Mouse (Mus musculus): ENCODE data around the gene Paqr9. TPM values are rescaled to one million over a fixed set of nuclear protein-coding genes. Genes with fewer than 3 reads are reported as not detected.

Gene Paqr9
- polyA plus RNA-seq, 1 experiment, result 58.7 TPM

- TF ChIP-seq CTCF (IDR thresholded peaks at IDR 0.05; ENCODE audit: control insufficient read depth, insufficient read depth, insufficient replicate concordance, low read depth, low read length) (no peak), POLR2A (IDR thresholded peaks at IDR 0.05; ENCODE audit: control insufficient read depth, low read depth, low read length) (no peak)
- no peaks in the 10 kb centered on the region for H3K27me3 ChIP-seq (ENCODE audit: control insufficient read depth, insufficient read depth, low read length)
- no peak overlapping the region for H3K27ac ChIP-seq (ENCODE audit: control insufficient read depth, insufficient read depth, low read depth, low read length)
- H3K4me3 ChIP-seq (ENCODE audit: control insufficient read depth, low read depth, low read length), result no peak overlapping the region
- no peaks in the 10 kb centered on the region for H3K4me1 ChIP-seq (ENCODE audit: control insufficient read depth, insufficient read depth, low read length)
- no peaks in the 10 kb centered on the region for H3K36me3 ChIP-seq (ENCODE audit: control insufficient read depth, insufficient read depth, low read length)
These were observed 12.8 kb upstream of the Paqr9 start for GRCm38 (mm10) chr9:95546679-95547078.

GRCm38 (mm10) chr9:95549626-95550411, 9.6 kb upstream of the Paqr9 start:
- Histone ChIP-seq H3K27ac (ENCODE audit: control insufficient read depth, insufficient read depth, low read depth, low read length) (no peak overlapping the region), H3K4me1 (ENCODE audit: control insufficient read depth, insufficient read depth, low read length) (no peaks in the 10 kb centered on the region), H3K4me3 (ENCODE audit: control insufficient read depth, low read depth, low read length) (no peak overlapping the region), H3K36me3 (ENCODE audit: control insufficient read depth, insufficient read depth, low read length) (no peaks in the 10 kb centered on the region), H3K27me3 (ENCODE audit: control insufficient read depth, insufficient read depth, low read length) (no peaks in the 10 kb centered on the region)
- no peak for TF ChIP-seq POLR2A (IDR thresholded peaks at IDR 0.05; ENCODE audit: control insufficient read depth, low read depth, low read length)
- no peak for TF ChIP-seq CTCF (IDR thresholded peaks at IDR 0.05; ENCODE audit: control insufficient read depth, insufficient read depth, insufficient replicate concordance, low read depth, low read length)

- Histone ChIP-seq H3K27me3 (ENCODE audit: control insufficient read depth, insufficient read depth, low read length) (no peaks in the 10 kb centered on the region), H3K36me3 (ENCODE audit: control insufficient read depth, insufficient read depth, low read length) (no peaks in the 10 kb centered on the region), H3K4me1 (ENCODE audit: control insufficient read depth, insufficient read depth, low read length) (no peaks in the 10 kb centered on the region), H3K27ac (ENCODE audit: control insufficient read depth, insufficient read depth, low read depth, low read length) (no peak overlapping the region), H3K4me3 (ENCODE audit: control insufficient read depth, low read depth, low read length) (no peak overlapping the region)
- TF ChIP-seq CTCF (IDR thresholded peaks at IDR 0.05; ENCODE audit: control insufficient read depth, insufficient read depth, insufficient replicate concordance, low read depth, low read length) (no peak), POLR2A (IDR thresholded peaks at IDR 0.05; ENCODE audit: control insufficient read depth, low read depth, low read length) (no peak)
These were observed 8.3 kb upstream of the Paqr9 start for GRCm38 (mm10) chr9:95550856-95551774.

- Histone ChIP-seq H3K36me3 (ENCODE audit: control insufficient read depth, insufficient read depth, low read length) (no peaks in the 10 kb centered on the region), H3K4me3 (ENCODE audit: control insufficient read depth, low read depth, low read length) (no peak overlapping the region), H3K4me1 (ENCODE audit: control insufficient read depth, insufficient read depth, low read length) (no peaks in the 10 kb centered on the region), H3K27ac (ENCODE audit: control insufficient read depth, insufficient read depth, low read depth, low read length) (no peak overlapping the region), H3K27me3 (ENCODE audit: control insufficient read depth, insufficient read depth, low read length) (no peaks in the 10 kb centered on the region)
- TF ChIP-seq CTCF (IDR thresholded peaks at IDR 0.05; ENCODE audit: control insufficient read depth, insufficient read depth, insufficient replicate concordance, low read depth, low read length), result no peak
- no peak for TF ChIP-seq POLR2A (IDR thresholded peaks at IDR 0.05; ENCODE audit: control insufficient read depth, low read depth, low read length)
These were observed 7.2 kb upstream of the Paqr9 start for GRCm38 (mm10) chr9:95552175-95552705.

- H3K27me3 ChIP-seq (ENCODE audit: control insufficient read depth, insufficient read depth, low read length), result no peaks in the 10 kb centered on the region
- no peak overlapping the region for H3K4me3 ChIP-seq (ENCODE audit: control insufficient read depth, low read depth, low read length)
- no peaks in the 10 kb centered on the region for H3K36me3 ChIP-seq (ENCODE audit: control insufficient read depth, insufficient read depth, low read length)
- no peak for TF ChIP-seq CTCF (IDR thresholded peaks at IDR 0.05; ENCODE audit: control insufficient read depth, insufficient read depth, insufficient replicate concordance, low read depth, low read length)
- no peak for TF ChIP-seq POLR2A (IDR thresholded peaks at IDR 0.05; ENCODE audit: control insufficient read depth, low read depth, low read length)
- no peaks in the 10 kb centered on the region for H3K4me1 ChIP-seq (ENCODE audit: control insufficient read depth, insufficient read depth, low read length)
- no peak overlapping the region for H3K27ac ChIP-seq (ENCODE audit: control insufficient read depth, insufficient read depth, low read depth, low read length)
These were observed 4.9 kb upstream of the Paqr9 start for GRCm38 (mm10) chr9:95554231-95555221.

GRCm38 (mm10) chr9:95555233-95555740, 4.2 kb upstream of the Paqr9 start:
- no peaks in the 10 kb centered on the region for H3K36me3 ChIP-seq (ENCODE audit: control insufficient read depth, insufficient read depth, low read length)
- TF ChIP-seq CTCF (IDR thresholded peaks at IDR 0.05; ENCODE audit: control insufficient read depth, insufficient read depth, insufficient replicate concordance, low read depth, low read length), result no peak
- TF ChIP-seq POLR2A (IDR thresholded peaks at IDR 0.05; ENCODE audit: control insufficient read depth, low read depth, low read length), result no peak
- no peak overlapping the region for H3K4me3 ChIP-seq (ENCODE audit: control insufficient read depth, low read depth, low read length)
- H3K4me1 ChIP-seq (ENCODE audit: control insufficient read depth, insufficient read depth, low read length), result peaks cover 4% of the 10 kb centered on the region
- H3K27ac ChIP-seq (ENCODE audit: control insufficient read depth, insufficient read depth, low read depth, low read length), result no peak overlapping the region
- H3K27me3 ChIP-seq (ENCODE audit: control insufficient read depth, insufficient read depth, low read length), result no peaks in the 10 kb centered on the region

Data from testis, adult 2 months (tissue).